Mouse (Mus musculus): Measurements from ENCODE around the gene Rpl18a. TPM values are rescaled to one million over a fixed set of nuclear protein-coding genes. Genes with fewer than 3 reads are reported as not detected.
A peak's percentile ranks its signal among the peaks of the same experiment; 100 is the strongest.

The Rpl18a gene
- polyA plus RNA-seq (2015; fragmentation: Nextera tagmentation; extraction: Ambion mirVana) = 4,170 and 4,400 TPM in 2 replicates

- Histone ChIP-seq H3K4me3 (replicated peaks) (peak within 1 kb of the TSS; percentile 86), H3K36me3 (peaks cover 23% of the 10 kb centered on the region), H3K4me2 (replicated peaks) (peak within 1 kb of the TSS; percentile 76), H3K27ac (peak within 1 kb of the TSS; percentile 69), H3K9ac (peak within 1 kb of the TSS; percentile 95), H3K9me3 (no peaks in the 10 kb centered on the region), H3K27me3 (replicated peaks) (peaks cover 14% of the 10 kb centered on the region), H3K4me1 (replicated peaks) (peaks cover 25% of the 10 kb centered on the region)
- ATAC-seq = peak; percentile 97
- WGBS = under 1% methylated on average over 60 of the region's 60 CpGs
Measured at GRCm38 (mm10) chr8:70897021-70897680, at the start of gene Rpl18a. Gene Rpl18a (minus strand): TSS chr8:70897412.

GRCm38 (mm10) chr8:70943187-70943586 lies 46.0 kb upstream of the Rpl18a start:
- Histone ChIP-seq H3K9me3 (no peaks in the 10 kb centered on the region), H3K27me3 (replicated peaks) (no peaks in the 10 kb centered on the region), H3K4me3 (replicated peaks) (no peak overlapping the region), H3K4me2 (replicated peaks) (no peak overlapping the region), H3K27ac (no peak overlapping the region), H3K4me1 (replicated peaks) (no peaks in the 10 kb centered on the region), H3K9ac (no peak overlapping the region), H3K36me3 (no peaks in the 10 kb centered on the region)
- 25% methylated on average over 1 of the region's 1 CpGs for WGBS
- no peak for ATAC-seq

GRCm38 (mm10) chr8:70941478-70941877 lies 44.3 kb upstream of the Rpl18a start:
- no peaks in the 10 kb centered on the region for H3K4me1 ChIP-seq (replicated peaks)
- H3K27ac ChIP-seq = no peak overlapping the region
- ATAC-seq = no peak
- H3K9me3 ChIP-seq = no peaks in the 10 kb centered on the region
- no peaks in the 10 kb centered on the region for H3K27me3 ChIP-seq (replicated peaks)
- no peak overlapping the region for H3K9ac ChIP-seq
- WGBS = 60% methylated on average over 2 of the region's 2 CpGs
- no peaks in the 10 kb centered on the region for H3K36me3 ChIP-seq
- no peak overlapping the region for H3K4me2 ChIP-seq (replicated peaks)
- H3K4me3 ChIP-seq (replicated peaks) = no peak overlapping the region

- ATAC-seq = no peak
- no peak overlapping the region for H3K4me3 ChIP-seq (replicated peaks)
- WGBS = 86% methylated on average over 6 of the region's 6 CpGs
- H3K27ac ChIP-seq = no peak overlapping the region
- no peaks in the 10 kb centered on the region for H3K4me1 ChIP-seq (replicated peaks)
- no peaks in the 10 kb centered on the region for H3K27me3 ChIP-seq (replicated peaks)
- H3K4me2 ChIP-seq (replicated peaks) = no peak overlapping the region
- H3K9ac ChIP-seq = no peak overlapping the region
- H3K9me3 ChIP-seq = no peaks in the 10 kb centered on the region
- H3K36me3 ChIP-seq = no peaks in the 10 kb centered on the region
Measured at GRCm38 (mm10) chr8:70937200-70937599, 40.0 kb upstream of the Rpl18a start.

GRCm38 (mm10) chr8:70934786-70935185 lies 37.6 kb upstream of the Rpl18a start:
- Histone ChIP-seq H3K27me3 (replicated peaks) (no peaks in the 10 kb centered on the region), H3K36me3 (no peaks in the 10 kb centered on the region), H3K4me3 (replicated peaks) (no peak overlapping the region), H3K27ac (no peak overlapping the region), H3K9ac (no peak overlapping the region), H3K4me2 (replicated peaks) (no peak overlapping the region), H3K4me1 (replicated peaks) (no peaks in the 10 kb centered on the region), H3K9me3 (no peaks in the 10 kb centered on the region)
- 48% methylated on average over 7 of the region's 7 CpGs for WGBS
- no peak for ATAC-seq

- H3K27ac ChIP-seq = no peak overlapping the region
- no peaks in the 10 kb centered on the region for H3K27me3 ChIP-seq (replicated peaks)
- no peaks in the 10 kb centered on the region for H3K36me3 ChIP-seq
- no peaks in the 10 kb centered on the region for H3K4me1 ChIP-seq (replicated peaks)
- no peak for ATAC-seq
- H3K9me3 ChIP-seq = no peaks in the 10 kb centered on the region
- H3K4me2 ChIP-seq (replicated peaks) = no peak overlapping the region
- WGBS = 71% methylated on average over 4 of the region's 4 CpGs
- H3K4me3 ChIP-seq (replicated peaks) = no peak overlapping the region
- H3K9ac ChIP-seq = no peak overlapping the region
Measured at GRCm38 (mm10) chr8:70933036-70933435, 35.8 kb upstream of the Rpl18a start.

GRCm38 (mm10) chr8:70931731-70932130 lies 34.5 kb upstream of the Rpl18a start:
- WGBS = 96% methylated on average over 11 of the region's 11 CpGs
- no peak overlapping the region for H3K4me3 ChIP-seq (replicated peaks)
- no peaks in the 10 kb centered on the region for H3K27me3 ChIP-seq (replicated peaks)
- no peak overlapping the region for H3K27ac ChIP-seq
- no peak overlapping the region for H3K9ac ChIP-seq
- H3K4me2 ChIP-seq (replicated peaks) = no peak overlapping the region
- no peaks in the 10 kb centered on the region for H3K9me3 ChIP-seq
- H3K4me1 ChIP-seq (replicated peaks) = no peaks in the 10 kb centered on the region
- ATAC-seq = no peak
- no peaks in the 10 kb centered on the region for H3K36me3 ChIP-seq

GRCm38 (mm10) chr8:70928778-70929322 lies 31.6 kb upstream of the Rpl18a start:
- Histone ChIP-seq H3K27ac (no peak overlapping the region), H3K9ac (no peak overlapping the region), H3K36me3 (no peaks in the 10 kb centered on the region), H3K9me3 (no peaks in the 10 kb centered on the region), H3K27me3 (replicated peaks) (no peaks in the 10 kb centered on the region), H3K4me1 (replicated peaks) (no peaks in the 10 kb centered on the region), H3K4me3 (replicated peaks) (no peak overlapping the region), H3K4me2 (replicated peaks) (no peak overlapping the region)
- 69% methylated on average over 5 of the region's 5 CpGs for WGBS
- no peak for ATAC-seq

GRCm38 (mm10) chr8:70928096-70928495 lies 30.9 kb upstream of the Rpl18a start:
- Histone ChIP-seq H3K4me1 (replicated peaks) (no peaks in the 10 kb centered on the region), H3K27me3 (replicated peaks) (no peaks in the 10 kb centered on the region), H3K4me2 (replicated peaks) (no peak overlapping the region), H3K9me3 (no peaks in the 10 kb centered on the region), H3K36me3 (no peaks in the 10 kb centered on the region), H3K4me3 (replicated peaks) (no peak overlapping the region), H3K27ac (no peak overlapping the region), H3K9ac (no peak overlapping the region)
- no peak for ATAC-seq
- WGBS = 69% methylated on average over 3 of the region's 3 CpGs

GRCm38 (mm10) chr8:70926396-70926795 lies 29.2 kb upstream of the Rpl18a start:
- H3K27me3 ChIP-seq (replicated peaks) = no peaks in the 10 kb centered on the region
- no peak overlapping the region for H3K4me2 ChIP-seq (replicated peaks)
- ATAC-seq = no peak
- whole genome bisulfite sequencing = 88% methylated on average over 5 of the region's 5 CpGs
- no peak overlapping the region for H3K9ac ChIP-seq
- no peaks in the 10 kb centered on the region for H3K4me1 ChIP-seq (replicated peaks)
- no peaks in the 10 kb centered on the region for H3K36me3 ChIP-seq
- H3K27ac ChIP-seq = no peak overlapping the region
- no peak overlapping the region for H3K4me3 ChIP-seq (replicated peaks)
- no peaks in the 10 kb centered on the region for H3K9me3 ChIP-seq

GRCm38 (mm10) chr8:70925754-70926153 lies 28.5 kb upstream of the Rpl18a start:
- Histone ChIP-seq H3K4me3 (replicated peaks) (no peak overlapping the region), H3K36me3 (no peaks in the 10 kb centered on the region), H3K9ac (no peak overlapping the region), H3K4me1 (replicated peaks) (no peaks in the 10 kb centered on the region), H3K4me2 (replicated peaks) (no peak overlapping the region), H3K27ac (no peak overlapping the region), H3K27me3 (replicated peaks) (no peaks in the 10 kb centered on the region), H3K9me3 (no peaks in the 10 kb centered on the region)
- ATAC-seq = no peak
- WGBS = 87% methylated on average over 4 of the region's 4 CpGs

GRCm38 (mm10) chr8:70924151-70924550 lies 26.9 kb upstream of the Rpl18a start:
- Histone ChIP-seq H3K4me3 (replicated peaks) (no peak overlapping the region), H3K27ac (no peak overlapping the region), H3K27me3 (replicated peaks) (no peaks in the 10 kb centered on the region), H3K9me3 (no peaks in the 10 kb centered on the region), H3K36me3 (no peaks in the 10 kb centered on the region), H3K4me2 (replicated peaks) (no peak overlapping the region), H3K9ac (no peak overlapping the region), H3K4me1 (replicated peaks) (no peaks in the 10 kb centered on the region)
- WGBS = 86% methylated on average over 4 of the region's 4 CpGs
- ATAC-seq = no peak

Measured in intestine, embryonic 15.5 days (tissue).